Mouse (Mus musculus): Measurements from ENCODE around the gene Trip10.

Trip10 gene

DNA sequence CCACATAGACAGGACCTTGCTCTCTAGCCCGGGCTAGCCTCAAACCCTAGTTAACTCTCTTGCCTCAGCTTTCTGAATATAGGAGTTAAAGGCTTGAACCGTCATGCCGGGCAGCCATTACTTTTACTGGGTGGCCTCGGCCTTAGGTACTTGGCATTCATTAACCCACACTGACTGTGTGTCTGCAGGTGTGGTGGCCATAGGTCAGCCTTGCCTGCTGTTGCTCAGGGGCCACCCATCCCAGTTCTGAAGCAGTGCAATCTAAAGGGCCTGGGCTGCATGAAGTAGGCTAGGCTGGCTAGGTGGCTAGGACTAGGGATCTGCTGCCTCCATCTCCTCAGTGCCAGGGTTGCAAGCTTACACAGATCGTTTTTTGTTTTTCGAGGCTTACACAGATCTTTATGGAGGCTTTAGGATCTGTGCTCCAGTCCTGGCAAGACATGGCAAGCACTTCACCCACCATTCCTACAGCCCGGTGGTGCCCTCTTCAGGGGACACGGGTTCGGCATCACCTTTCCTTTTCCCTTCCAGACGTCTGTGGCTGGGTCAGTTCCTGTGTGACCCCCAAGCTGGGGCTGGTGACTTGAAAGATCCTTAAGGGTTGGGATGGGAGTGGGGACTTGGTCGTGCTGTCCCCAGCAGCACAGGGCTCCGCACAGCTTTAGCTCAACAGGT, 14.9 kb upstream of the Trip10 start:
- DNase-seq (ENCODE audit: low spot score in 2 of 2): no peak

DNA sequence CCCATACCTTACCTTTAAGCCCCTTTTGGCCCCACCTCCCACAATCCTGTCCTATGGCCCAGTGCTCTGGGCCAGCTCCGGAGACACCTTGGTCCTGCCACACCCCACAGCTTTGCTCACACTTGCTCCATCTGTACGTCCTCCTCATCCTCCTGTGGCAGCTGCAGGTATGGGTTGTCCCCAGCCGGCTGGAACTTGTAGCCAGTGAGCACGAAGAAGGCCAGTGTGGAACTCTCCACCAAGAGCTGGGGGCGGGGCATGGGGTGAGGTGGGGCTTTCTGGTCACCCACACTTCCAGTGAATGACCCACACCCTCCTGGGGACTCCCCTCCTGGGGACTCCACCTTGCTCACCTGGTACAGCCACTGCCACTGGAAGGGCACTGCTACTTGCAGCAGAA, 13.5 kb upstream of the Trip10 start:
- no peak for DNase-seq (ENCODE audit: low spot score in 2 of 2)

DNA sequence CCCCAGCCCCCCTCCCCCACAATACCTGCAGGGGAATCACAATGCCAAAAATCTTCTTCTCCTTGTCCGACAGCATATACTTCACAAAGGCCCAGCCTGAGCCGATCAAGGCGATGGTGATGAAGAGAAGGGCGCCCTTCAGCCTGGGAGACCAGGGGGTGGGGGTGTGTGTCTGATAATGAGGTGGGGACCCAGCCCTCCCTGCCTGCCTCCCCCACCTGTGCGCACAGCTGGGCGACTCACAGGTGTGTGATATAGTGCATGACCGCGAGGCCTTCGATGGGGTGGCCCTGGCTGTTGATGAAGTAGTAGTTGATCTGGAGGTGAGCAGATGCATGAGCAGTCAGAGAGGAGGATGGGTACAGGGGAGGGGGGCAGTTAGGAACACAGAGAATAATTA, 12.1 kb upstream of the Trip10 start:
- no peak for DNase-seq (ENCODE audit: low spot score in 2 of 2)

DNA sequence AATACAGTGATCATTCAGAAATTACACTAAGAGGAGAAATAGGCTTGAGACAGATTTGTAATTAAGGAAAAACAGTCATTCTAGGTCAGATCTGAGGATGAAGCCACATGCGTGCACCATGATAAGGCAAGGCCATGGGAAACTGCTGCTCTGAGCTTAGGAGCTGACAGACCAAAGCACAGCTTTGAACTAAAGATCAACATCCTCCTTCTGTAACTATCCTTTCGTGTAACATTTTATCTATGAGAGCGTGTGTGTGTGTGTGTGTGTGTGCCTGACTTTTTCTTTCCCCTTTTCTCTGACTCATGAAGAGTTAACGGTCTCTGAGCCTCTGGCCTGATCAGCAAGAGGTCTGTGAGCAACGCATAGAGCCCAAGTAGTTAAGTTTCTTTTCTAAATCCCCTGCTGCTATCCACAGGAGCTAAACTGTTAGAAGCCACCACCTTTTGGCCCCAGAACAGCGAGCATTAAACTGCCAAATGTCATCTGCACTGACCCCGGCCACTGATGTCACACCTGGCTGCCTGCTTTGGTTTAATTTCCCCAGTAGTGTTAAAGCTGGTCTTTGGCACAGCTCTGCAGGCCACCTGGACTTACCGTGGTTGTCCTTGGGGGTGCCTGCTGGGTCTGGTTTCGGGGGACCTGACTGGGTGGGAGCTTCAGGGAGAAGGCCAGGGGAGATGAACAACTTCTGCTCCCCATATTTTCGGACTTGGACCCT, 5.4 kb upstream of the Trip10 start:
- DNase-seq (ENCODE audit: low spot score in 2 of 2): no peak

DNA sequence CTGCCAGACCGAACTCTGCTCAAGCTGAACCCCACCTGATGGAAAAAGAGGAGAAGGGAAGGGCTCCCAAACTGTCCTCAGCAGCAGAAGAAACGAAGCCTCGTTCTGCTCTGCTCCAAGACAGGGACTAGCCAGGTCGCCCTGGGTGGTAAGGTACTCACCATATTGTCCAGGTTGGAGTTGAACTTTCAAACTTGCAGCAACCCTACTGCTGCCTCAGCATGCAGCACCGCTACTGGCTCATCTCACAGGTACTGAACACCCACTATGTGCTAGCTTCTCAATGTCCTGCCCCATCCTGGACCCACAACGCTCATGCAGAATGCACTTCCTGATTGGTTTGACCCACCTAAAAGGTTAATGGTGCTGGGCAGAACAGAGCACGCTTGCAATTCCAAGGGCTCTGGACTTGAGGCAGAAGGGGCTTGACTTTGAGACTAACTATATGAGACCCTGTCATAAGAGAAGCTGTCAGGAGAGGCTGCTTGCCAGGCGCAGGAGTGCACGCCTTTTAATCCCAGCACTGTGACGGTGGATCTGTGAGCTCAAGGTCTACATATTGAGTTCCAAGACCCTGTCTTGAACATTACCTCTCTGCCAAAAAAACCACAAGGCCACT, 3.8 kb upstream of the Trip10 start:
- no peak for DNase-seq (ENCODE audit: low spot score in 2 of 2)

DNA sequence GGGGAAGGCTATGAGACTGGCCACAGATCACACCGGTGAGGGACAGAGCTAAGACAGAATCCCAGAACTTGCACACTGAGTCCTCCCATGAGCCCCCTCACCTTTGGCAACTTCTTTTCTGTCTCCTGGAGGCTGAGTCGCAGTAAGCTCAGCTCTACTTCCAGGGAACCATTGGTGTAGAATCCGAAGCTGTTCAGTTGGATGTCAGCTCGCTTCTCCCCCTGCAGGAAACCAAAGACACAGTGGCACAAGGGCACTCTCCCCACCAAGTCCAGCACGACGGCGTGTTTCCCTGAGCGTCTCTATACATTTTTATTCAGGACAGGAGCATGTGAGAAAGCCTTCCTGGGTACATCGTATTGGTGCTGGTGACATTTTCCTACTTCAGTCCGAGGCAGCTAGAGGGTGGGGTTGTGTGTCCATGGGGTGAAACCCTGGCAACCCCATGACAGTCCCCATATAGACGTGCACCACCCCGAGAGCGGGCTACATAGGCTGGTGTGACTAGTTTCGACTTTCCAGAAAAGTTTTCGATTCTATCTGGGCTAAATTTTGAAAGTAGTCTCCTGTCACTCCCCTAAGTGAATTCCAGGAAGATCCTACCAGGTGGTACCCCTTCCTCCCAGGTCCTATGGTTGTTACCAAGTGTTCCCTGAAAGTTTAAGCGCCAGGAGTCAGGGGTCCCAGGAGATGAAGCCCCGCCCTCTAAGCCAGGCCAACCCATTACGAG, 2.4 kb upstream of the Trip10 start:
- no peak for DNase-seq (ENCODE audit: low spot score in 2 of 2)

DNA sequence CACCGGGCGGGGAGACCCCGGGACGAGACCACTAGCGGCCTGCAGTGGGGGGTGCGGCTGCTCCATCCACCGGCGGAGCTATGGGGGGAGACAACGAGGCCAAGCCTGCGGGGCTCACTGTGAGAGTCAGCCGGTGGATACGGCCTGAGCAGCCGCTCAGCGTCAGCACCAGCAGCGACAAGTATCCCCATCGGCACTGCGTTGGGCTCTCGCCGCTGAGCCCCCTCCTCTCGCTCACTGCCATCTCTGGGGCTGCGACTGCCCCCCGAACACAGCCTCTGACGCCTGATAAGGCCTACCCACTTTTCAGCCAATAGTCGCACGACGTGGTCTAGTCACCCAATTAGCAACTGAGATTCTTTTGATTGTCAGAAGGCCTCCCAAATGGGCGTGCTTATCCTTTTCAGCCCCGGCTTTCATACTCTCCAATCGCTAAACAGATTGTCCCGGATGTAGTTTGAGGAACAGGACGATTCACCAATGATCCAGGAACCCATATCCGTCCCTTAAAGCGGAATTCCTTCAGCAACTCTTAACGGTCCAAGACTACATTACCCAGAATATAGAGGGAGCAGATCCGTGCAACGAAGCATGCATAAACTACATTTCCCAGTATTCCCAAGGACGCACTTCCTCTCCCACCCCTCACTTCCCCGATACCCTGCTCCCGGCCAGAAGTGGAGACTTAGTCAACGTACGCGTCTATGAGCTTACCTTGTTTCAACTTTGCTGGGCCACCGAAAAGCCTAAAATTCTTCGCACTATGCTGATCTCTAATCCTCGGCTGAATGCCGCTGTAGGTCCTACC, 1.7 kb upstream of the Trip10 start:
- DNase-seq (ENCODE audit: low spot score in 2 of 2): peak; percentile 89 to 98

DNA sequence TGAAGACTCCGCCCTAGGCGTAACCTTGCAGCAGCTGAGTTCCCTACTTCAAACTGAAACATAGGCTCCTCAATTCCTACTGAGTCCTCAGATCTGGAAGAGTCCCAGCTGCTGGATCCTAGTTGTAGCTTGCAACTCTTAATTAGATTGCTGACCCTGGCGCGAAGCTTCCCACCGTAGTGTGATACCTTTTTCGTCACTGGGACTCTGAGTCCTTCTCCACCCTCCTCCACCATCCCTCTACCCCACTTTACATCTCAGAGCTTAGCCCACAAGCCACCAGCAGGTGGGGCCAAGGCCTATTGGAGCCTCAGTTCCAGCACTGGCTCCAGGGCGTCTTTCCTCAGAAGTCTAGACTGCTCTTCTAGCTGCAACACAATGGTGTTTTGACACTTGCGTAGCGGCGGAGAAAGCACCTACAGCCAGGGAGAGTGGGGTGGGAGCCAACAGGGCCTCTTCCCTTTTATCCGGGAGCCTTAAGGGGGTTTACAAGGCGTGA, 1.0 kb upstream of the Trip10 start, which contains the start of gene Gpr108:
TSS of gene Gpr108 (minus strand) at position 246 of the 499 bp plus-strand sequence.
- DNase-seq (ENCODE audit: low spot score in 2 of 2): peak; percentile 82 to 84

DNA sequence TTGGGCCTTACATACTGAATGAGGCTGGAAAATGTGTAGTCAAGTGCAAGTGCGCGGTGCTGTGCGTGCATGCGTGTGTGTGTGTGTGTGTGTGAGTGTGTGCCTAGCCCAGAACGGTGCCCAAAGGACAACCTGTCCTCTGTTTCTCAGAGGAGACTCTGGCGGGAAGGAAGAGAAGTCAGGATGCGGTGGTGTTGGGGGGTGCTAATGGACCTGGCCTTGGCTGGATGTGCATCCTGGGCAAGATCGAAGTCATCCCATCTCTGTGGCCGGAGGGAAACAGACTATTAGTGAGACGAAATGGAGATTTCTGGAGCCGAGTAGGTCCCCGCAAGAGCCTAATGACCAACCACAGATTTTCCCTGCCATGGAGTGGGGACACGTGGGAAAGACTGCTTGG, 484 bp upstream of the Trip10 start:
- no peak for DNase-seq (ENCODE audit: low spot score in 2 of 2)

DNA sequence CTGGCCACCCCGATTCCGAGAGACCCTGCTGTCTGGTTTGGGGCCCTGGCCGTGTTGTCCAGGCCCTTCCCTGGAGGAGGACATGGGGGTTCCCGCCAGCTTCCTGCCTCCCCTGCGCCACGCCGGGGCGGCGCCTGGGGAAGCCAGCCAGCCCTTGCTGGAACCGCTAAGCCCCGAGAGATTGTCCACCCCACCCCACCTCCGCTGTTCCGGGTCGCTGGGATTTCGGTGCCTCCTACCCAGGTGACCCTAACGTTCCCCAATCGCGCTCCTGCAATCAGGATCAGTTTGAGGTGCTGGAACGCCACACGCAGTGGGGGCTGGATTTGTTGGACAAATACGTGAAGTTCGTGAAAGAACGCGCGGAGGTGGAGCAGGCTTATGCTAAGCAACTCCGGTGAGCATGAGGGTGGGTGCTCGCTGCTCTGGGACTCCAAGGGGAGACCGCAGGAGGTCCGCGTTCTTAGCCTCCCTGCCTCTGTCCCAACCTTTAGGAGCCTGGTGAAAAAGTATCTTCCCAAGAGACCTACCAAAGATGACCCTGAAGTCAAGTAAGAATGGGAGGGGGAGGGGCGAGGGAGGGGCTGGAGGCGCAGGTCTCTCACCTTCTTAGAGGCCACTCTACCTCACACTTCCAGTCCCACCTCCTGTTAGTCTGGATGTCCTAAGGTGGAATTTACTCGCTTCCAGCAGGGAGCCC, 1.4 kb downstream of the Trip10 start:
- no peak for DNase-seq (ENCODE audit: low spot score in 2 of 2)

DNA sequence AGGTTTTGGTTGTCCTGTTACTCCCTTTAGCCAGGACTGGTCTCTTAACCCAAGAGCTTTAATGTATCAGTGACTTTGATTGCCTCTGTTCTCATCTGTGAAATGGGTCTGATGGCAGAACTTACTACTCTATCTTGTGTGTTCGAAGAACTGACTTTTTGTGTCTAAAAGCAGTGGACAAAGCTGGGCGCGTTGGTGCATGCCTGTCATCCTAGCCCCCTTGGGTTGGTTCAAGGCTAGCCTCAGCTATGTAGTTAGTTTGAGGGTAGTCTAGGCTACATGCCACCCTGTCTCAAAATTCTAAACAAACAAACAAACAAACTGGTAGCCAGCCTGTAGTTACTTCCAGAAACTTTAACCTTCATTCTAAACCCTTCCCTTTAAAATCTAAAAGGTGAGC, 2.2 kb downstream of the Trip10 start:
- DNase-seq (ENCODE audit: low spot score in 2 of 2): no peak

DNA sequence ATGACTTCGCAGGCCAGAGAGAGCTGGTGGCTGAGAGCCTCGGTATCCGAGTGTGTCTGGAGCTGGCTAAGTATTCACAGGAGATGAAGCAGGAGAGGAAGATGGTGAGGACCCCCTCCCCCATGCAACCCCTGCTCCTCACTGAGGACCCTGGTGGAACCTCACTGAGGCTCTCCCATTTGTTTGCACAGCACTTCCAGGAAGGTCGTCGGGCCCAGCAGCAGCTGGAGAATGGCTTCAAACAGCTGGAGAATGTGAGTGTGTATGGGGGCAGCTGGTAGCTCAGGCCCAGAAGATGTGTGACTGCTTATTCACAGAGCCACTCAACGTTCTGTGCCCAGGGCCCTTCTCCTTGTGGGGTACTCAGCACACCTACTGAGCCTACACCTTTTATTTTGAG, 4.1 kb downstream of the Trip10 start:
- no peak for DNase-seq (ENCODE audit: low spot score in 2 of 2)

DNA sequence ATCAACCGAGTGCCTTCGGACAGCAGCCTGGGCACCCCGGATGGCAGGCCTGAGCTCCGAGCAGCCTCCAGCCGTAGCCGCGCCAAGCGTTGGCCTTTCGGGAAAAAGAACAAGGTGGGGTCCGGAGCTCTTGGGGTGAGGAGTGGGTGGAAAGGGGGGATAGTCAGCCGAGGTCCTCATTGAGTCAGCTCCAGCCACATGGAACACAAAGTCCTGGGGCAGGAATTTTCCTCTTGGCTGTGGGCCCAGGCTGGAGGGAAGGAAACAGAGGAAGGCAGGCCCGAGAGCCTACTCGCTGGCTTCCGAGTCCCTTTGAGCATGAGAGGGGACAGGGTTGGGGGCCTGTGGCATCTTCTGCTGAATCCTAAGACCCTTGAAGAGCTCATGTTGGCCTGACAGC, 6.1 kb downstream of the Trip10 start:
- no peak for DNase-seq (ENCODE audit: low spot score in 2 of 2)

DNA sequence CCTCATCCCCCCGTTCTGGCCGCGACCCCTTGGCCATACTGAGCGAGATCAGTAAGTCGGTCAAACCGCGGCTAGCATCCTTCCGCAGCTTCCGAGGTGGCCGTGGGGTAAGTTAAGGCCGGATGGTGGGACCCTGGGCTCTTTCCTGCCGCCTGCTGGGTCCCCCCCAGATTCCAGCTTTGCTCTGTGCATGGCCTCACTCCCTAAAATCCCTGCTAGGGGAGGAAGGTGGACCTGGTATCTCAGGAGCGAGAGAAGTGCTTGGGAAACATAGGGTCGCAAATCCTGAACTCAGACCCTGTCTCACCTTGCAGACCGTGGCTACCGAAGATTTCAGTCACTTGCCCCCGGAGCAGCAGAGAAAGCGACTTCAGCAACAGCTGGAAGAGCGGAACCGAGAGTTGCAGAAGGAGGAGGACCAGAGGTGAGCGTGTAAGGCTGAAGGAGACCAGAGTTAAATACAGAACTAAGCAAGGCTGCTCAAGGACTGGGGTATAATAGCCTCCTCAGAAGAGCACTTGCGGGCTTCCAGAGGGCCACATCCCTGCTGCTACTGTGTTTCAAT, 7.7 kb downstream of the Trip10 start:
- DNase-seq (ENCODE audit: low spot score in 2 of 2): no peak

DNA sequence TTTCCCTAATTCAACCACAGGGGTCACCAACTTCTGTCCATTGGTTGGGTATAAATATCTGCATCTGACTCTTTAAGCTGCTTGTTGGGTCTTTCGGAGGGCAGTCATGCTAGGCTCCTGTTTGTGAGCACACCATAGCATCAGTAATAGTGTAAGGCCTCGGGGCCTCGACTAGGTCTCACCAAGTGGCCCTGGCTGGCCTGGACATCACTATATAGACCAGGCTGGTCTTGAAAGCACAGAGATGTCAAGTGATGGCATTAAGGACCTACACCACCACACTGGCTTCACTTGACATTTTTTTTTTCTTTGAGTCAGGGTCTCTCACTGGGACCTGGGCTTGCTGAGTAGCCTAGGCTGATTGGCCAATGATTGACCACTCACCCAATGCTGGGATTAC, 8.9 kb downstream of the Trip10 start:
- no peak for DNase-seq (ENCODE audit: low spot score in 2 of 2)

DNA sequence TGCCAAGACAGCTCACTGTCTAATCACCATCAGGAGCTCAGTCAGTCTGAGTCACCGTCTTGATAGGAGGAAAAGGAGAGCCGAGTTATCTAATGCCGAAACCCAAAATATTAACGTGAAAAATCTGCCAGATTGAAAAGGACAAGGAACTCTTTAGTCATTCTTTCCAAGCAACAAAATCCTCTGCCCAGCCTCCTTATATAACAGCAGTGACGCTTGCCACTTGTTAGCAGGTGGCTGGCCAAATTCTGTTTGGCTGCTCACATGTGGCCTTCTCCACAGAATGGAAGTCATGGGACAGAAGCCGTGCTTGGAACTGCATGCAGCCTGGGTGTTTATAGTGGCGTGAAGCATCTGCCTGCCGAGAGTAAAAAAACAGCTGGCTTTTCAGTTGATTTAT, 10.5 kb downstream of the Trip10 start:
- DNase-seq (ENCODE audit: low spot score in 2 of 2): no peak

DNA sequence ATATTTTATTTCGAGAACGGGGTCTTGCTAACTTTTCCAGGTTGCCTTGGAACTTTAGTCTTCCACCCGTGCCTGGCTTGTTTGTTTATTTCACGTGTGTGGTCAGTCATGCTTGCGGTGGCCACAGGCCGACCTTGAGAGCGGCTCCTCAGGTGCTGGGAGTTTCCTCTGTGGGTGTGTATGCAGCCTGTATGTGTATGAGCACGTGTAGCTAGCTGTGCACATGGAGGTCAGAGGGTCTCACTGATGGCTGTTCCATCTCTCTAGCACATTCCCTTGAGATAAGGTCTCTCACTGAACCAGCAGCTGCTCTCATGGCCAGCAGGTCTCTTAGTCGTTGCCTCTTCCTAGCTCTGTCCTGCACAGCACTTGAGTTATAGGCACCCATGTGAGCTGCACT, 11.1 kb downstream of the Trip10 start:
- DNase-seq (ENCODE audit: low spot score in 2 of 2): no peak

DNA sequence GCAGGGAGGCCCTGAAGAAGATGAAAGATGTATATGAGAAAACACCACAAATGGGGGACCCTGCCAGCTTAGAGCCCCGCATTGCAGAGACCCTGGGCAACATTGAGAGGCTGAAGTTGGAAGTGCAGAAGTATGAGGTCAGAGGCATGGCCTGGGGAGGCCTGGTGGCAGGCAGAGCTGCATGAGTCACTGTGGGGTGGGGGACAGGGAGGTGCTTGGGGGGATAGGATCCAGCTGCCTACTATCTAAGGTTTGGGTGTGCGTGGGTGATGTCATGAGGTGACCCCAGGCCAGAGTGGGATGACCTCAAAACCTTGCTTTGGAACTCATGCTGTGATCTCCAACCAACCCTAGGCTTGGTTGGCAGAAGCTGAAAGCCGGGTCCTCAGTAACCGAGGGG, 12.0 kb downstream of the Trip10 start:
- DNase-seq (ENCODE audit: low spot score in 2 of 2): no peak

DNA sequence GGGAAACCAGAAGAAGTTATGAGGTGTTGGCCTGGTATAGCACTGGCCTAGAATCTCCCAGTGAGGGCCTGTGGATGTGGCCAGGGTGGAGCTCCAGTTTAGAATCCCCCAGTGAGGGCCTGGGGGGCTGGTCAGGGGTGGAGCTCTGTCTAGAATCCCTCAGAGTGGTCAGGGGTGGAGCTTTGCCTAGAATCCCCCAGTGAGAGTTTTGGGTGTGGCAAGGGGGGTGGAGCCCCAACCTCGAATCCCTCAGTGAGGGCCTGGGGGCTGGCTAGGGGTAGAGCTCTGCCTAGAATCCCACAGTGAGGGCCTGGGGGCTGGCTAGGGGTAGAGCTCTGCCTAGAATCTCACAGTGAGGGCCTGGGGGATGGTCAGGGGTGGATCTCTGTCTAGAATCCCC, 12.5 kb downstream of the Trip10 start:
- no peak for DNase-seq (ENCODE audit: low spot score in 2 of 2)

DNA sequence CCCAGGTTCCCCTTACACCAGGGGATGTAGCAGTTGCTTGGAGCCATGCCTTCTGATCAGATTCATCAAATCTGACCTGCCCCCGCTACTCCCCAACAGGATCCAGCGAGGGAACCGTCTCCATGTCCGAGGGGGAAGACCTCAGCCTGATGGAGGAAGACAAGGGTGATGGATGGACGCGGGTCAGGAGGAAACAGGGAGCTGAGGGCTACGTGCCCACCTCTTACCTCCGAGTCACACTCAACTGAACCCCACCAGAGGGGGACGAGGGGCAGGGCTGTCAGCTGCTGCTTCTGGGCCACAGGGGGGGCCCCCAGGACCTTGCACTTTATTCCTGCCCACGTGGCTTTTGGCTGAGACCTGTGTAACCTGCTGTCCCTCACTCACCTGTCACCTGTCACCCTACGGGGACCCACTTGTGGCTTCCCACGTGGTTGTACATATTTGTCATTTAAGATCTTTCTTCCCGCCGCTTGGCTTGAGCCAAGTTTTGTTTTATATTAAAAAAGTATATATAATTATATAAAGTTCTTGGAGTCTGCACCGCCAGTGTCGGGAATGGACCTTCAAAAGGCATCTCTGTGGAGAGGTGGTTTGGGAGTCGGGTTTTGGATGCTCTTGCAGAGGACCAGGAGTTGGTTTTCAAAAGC, 13.8 kb downstream of the Trip10 start:
- DNase-seq (ENCODE audit: low spot score in 2 of 2): no peak

Measured in frontal cortex, postnatal 14 days (tissue).